Mouse (Mus musculus) sigmoid colon, adult 10 weeks (tissue): Measurements from ENCODE around the gene Cenpt. TPM values are rescaled to one million over a fixed set of nuclear protein-coding genes. Genes with fewer than 3 reads are reported as not detected.

Source experiments
- polyA plus RNA-seq: library from polyadenylated mRNA; stranded (reverse); fragments of 350-450 nt; fragmentation: Illumina TruSeq; extraction: RNeasy Lipid Tissue Mini Kit (QIAGEN cat#74804); gene quantifications from one replicate; pipeline ENCODE4 v1.2.3, GENCODE M21; 2014; ENCODE audit warnings: low read depth, low replicate concordance

The Cenpt gene
- polyA plus RNA-seq = 0.76 TPM

GRCm38 (mm10) chr8:105853178-105853577 lies at the start of gene Cenpt:
TSS of gene Cenpt (minus strand) at chr8:105853278.

GRCm38 (mm10) chr8:105900180-105900940 lies 47.3 kb upstream of the Cenpt start, which contains the start of gene Pskh1:
TSS of gene Pskh1 (plus strand) at chr8:105900441.

GRCm38 (mm10) chr8:105893339-105893738 lies 40.3 kb upstream of the Cenpt start, which contains the start of gene Nrn1l:
TSS of gene Nrn1l (plus strand) at chr8:105893567.

GRCm38 (mm10) chr8:105880754-105881520 lies 27.9 kb upstream of the Cenpt start, which contains the start of gene Edc4:
TSS of gene Edc4 (plus strand) at chr8:105880881.

GRCm38 (mm10) chr8:105860143-105860981 lies 7.3 kb upstream of the Cenpt start, which contains the start of gene Nutf2:
TSS of gene Nutf2 (plus strand) at chr8:105860580.

GRCm38 (mm10) chr8:105854715-105855216 lies 1.7 kb upstream of the Cenpt start, which contains the start of gene Thap11:
TSS of gene Thap11 (plus strand) at chr8:105855132.

GRCm38 (mm10) chr8:105826861-105827848 lies 25.9 kb downstream of the Cenpt start, which contains the start of the genes Ranbp10 and Tsnaxip1:
TSS of gene Ranbp10 (minus strand) at chr8:105827350.
TSS of gene Tsnaxip1 (plus strand) at chr8:105827731.

Other genes with a start within 250 kb of the Cenpt start
- gene Ripor1, start 248.0 kb downstream of the Cenpt start, polyA plus RNA-seq = 0.98 TPM
- gene Ctcf, start 216.7 kb downstream of the Cenpt start, polyA plus RNA-seq = 95.5 TPM
- gene Agrp, start 215.9 kb downstream of the Cenpt start, polyA plus RNA-seq = not detected
- 0.50 TPM for gene Carmil2, start 167.0 kb downstream of the Cenpt start, polyA plus RNA-seq
- 1.4 TPM for gene Acd, start 152.2 kb downstream of the Cenpt start, polyA plus RNA-seq
- not detected for gene Pard6a, start 152.1 kb downstream of the Cenpt start, polyA plus RNA-seq
- gene 4933405L10Rik, start 145.6 kb downstream of the Cenpt start, polyA plus RNA-seq = not detected
- gene Enkd1, start 145.1 kb downstream of the Cenpt start, polyA plus RNA-seq = 0.16 TPM
- 0.16 TPM for gene Gfod2, start 94.6 kb downstream of the Cenpt start, polyA plus RNA-seq
- gene Ranbp10, start 25.9 kb downstream of the Cenpt start, polyA plus RNA-seq = 6.4 TPM
- gene Tsnaxip1, start 25.5 kb downstream of the Cenpt start, polyA plus RNA-seq = not detected
- 8.3 TPM for gene Thap11, start 1.9 kb upstream of the Cenpt start, polyA plus RNA-seq
- 47.5 TPM for gene Nutf2, start 7.3 kb upstream of the Cenpt start, polyA plus RNA-seq
- 1.4 TPM for gene Edc4, start 27.6 kb upstream of the Cenpt start, polyA plus RNA-seq
- not detected for gene Nrn1l, start 40.3 kb upstream of the Cenpt start, polyA plus RNA-seq
- 2.6 TPM for gene Pskh1, start 47.2 kb upstream of the Cenpt start, polyA plus RNA-seq
- gene Ctrl, start 80.6 kb upstream of the Cenpt start, polyA plus RNA-seq = 1.5 TPM
- 1.7 TPM for gene Psmb10, start 85.2 kb upstream of the Cenpt start, polyA plus RNA-seq
- not detected for gene Lcat, start 90.1 kb upstream of the Cenpt start, polyA plus RNA-seq
- 1.7 TPM for gene Slc12a4, start 112.8 kb upstream of the Cenpt start, polyA plus RNA-seq
- not detected for gene Dpep3, start 126.2 kb upstream of the Cenpt start, polyA plus RNA-seq
- 1.1 TPM for gene Dus2, start 138.1 kb upstream of the Cenpt start, polyA plus RNA-seq
- not detected for gene Dpep2nb, start 152.7 kb upstream of the Cenpt start, polyA plus RNA-seq
- 1.5 TPM for gene Ddx28, start 158.6 kb upstream of the Cenpt start, polyA plus RNA-seq
- gene Nfatc3, start 205.6 kb upstream of the Cenpt start, polyA plus RNA-seq = 87.4 TPM